11 mouse cellular contexts compared by ENCODE assay signal in genomic region chr11:53518759-53519158, GRCm38 (mm10). TPM values are rescaled to one million over a fixed set of nuclear protein-coding genes. Genes with fewer than 3 reads are reported as not detected.
A peak's percentile ranks its signal among the peaks of the same experiment; 100 is the strongest.
DNase-seq lines count a peak whose midpoint lies in the region; ATAC-seq and TF ChIP-seq lines count a peak whose summit lies in the region.
"Had no signal": no experiment of that assay in that cellular context is flagged by ENCODE, and none has a peak within 500 bp of the region (broad histone marks: within the 10 kb centered on the region; RNA-seq: fewer than 3 reads in every experiment).

No protein-coding gene starts in this region.

- H3K4me3 ChIP-seq in heart, embryonic 14.5 days (ENCODE audit: control insufficient read depth in 1 of 2, insufficient read depth in 1 of 2, low read depth in 1 of 2, low read length in 2 of 2), result no peak overlapping the region
- peak overlapping the region; percentile 82; the same call in 1 of the 2 replicates for H3K4me3 ChIP-seq in limb, embryonic 14.5 days (replicated peaks; ENCODE audit: low read length)

- intact Hi-C loops in heart, postnatal 36 days (cut with DNase I), result no loop called here

- no peak for TF ChIP-seq POLR2A in limb, embryonic 14.5 days (IDR thresholded peaks at IDR 0.05; ENCODE audit: borderline replicate concordance, extremely low read depth, insufficient read depth, insufficient read length)

- H3K9ac ChIP-seq in heart, embryonic 14.5 days (ENCODE audit: low read length), result no peak overlapping the region
- H3K9ac ChIP-seq in limb, embryonic 14.5 days (ENCODE audit: low read depth, low read length, severe bottlenecking), result no peak overlapping the region

- no peaks in the 10 kb centered on the region for H3K27me3 ChIP-seq in heart, embryonic 14.5 days (ENCODE audit: control insufficient read depth, insufficient read depth, low read length)
- no peaks in the 10 kb centered on the region for H3K27me3 ChIP-seq in limb, embryonic 14.5 days (ENCODE audit: control insufficient read depth, insufficient read depth, low read length)

- H3K4me2 ChIP-seq in heart, embryonic 14.5 days (ENCODE audit: low read length), result peak overlapping the region; percentile 83
- H3K4me2 ChIP-seq in limb, embryonic 14.5 days (replicated peaks; ENCODE audit: low read depth, low read length, severe bottlenecking), result peak overlapping the region; percentile 85

- H3K4me1 ChIP-seq in heart, embryonic 14.5 days (ENCODE audit: control insufficient read depth in 2 of 2, insufficient read depth in 2 of 2, low read length in 2 of 2), result peaks cover 21 to 32% of the 10 kb centered on the region in 2 experiments
- H3K4me1 ChIP-seq in limb, embryonic 14.5 days (ENCODE audit: control insufficient read depth, insufficient read depth, low read length), result peaks cover 45% of the 10 kb centered on the region

- 48% methylated on average over 5 of the region's 5 CpGs for WGBS in heart, embryonic 14.5 days
- WGBS in limb, embryonic 14.5 days, result 40% methylated on average over 5 of the region's 5 CpGs

- no peak for DNase-seq in heart, postnatal 36 days
- peak; percentile 20 for DNase-seq in thymus, postnatal 14 days
- no peak for DNase-seq in thymus, postnatal 10 days (ENCODE audit: low spot score in 2 of 2)
- no peak for DNase-seq in limb, embryonic 14.5 days (ENCODE audit: low spot score)
- DNase-seq in adrenal gland, postnatal 36 days, result no peak
- no peak for DNase-seq in right cerebral cortex, postnatal 10 days (ENCODE audit: low spot score in 2 of 2)
- DNase-seq in kidney, adult 9 months, result no peak

- H3K36me3 ChIP-seq in heart, embryonic 14.5 days (ENCODE audit: control insufficient read depth, insufficient read depth, low read length), result no peaks in the 10 kb centered on the region
- no peaks in the 10 kb centered on the region for H3K36me3 ChIP-seq in limb, embryonic 14.5 days (ENCODE audit: control insufficient read depth, insufficient read depth, low read length)

- H3K27ac ChIP-seq in heart, embryonic 14.5 days (replicated peaks in 1 of 2; ENCODE audit: control insufficient read depth in 1 of 2, insufficient read depth in 1 of 2, low read depth in 2 of 2, low read length in 2 of 2), result no peak overlapping the region
- H3K27ac ChIP-seq in limb, embryonic 14.5 days (replicated peaks; ENCODE audit: low read depth, low read length), result 0 out of 2 replicates have a peak overlapping the region, but pooled peaks have one; percentile 86

- no peak for ATAC-seq in heart, embryonic 14.5 days (ENCODE audit: insufficient number of reproducible peaks, insufficient read depth, low FRiP score, low read depth)
- no peak for ATAC-seq in limb, embryonic 14.5 days (ENCODE audit: low FRiP score, low read depth)

- H3K9me3 ChIP-seq in heart, embryonic 14.5 days (ENCODE audit: control insufficient read depth, low read length), result no peaks in the 10 kb centered on the region
- no peaks in the 10 kb centered on the region for H3K9me3 ChIP-seq in limb, embryonic 14.5 days (ENCODE audit: control insufficient read depth, low read length)

RNA-seq across cellular contexts. Expression of gene Sept8, which starts 0.3 kb away (rescaled TPM):
- polyA plus RNA-seq in heart, embryonic 14.5 days (2014; fragmentation: Nextera tagmentation; extraction: Ambion mirVana), result 17.4 and 18.8 TPM in 2 replicates
- total RNA-seq in heart, postnatal 36 days (2021), result 10 to 100 TPM; 28.4 to 35.3 TPM
- 104 and 110 TPM in 2 replicates for polyA plus RNA-seq in limb, embryonic 14.5 days (2012; rRNA removed)
- 50.4 and 51.6 TPM in 2 replicates for polyA plus RNA-seq in limb, embryonic 14.5 days (2014; fragmentation: Nextera tagmentation; extraction: Ambion mirVana)
- total RNA-seq in adrenal gland, postnatal 36 days (2021), result 10 to 100 TPM; 35.0 to 42.6 TPM

RNA-seq across cellular contexts. Expression of gene Sowaha, which starts 38.7 kb away (rescaled TPM):
- 0.18 and 0.26 TPM in 2 replicates for polyA plus RNA-seq in heart, embryonic 14.5 days (2014; fragmentation: Nextera tagmentation; extraction: Ambion mirVana)
- under 1 TPM; 0.14 TPM for total RNA-seq in heart, postnatal 36 days (2021)
- polyA plus RNA-seq in limb, embryonic 14.5 days (2012; rRNA removed), result 0.16 and 0.19 TPM in 2 replicates
- polyA plus RNA-seq in limb, embryonic 14.5 days (2014; fragmentation: Nextera tagmentation; extraction: Ambion mirVana), result 0.22 and 0.30 TPM in 2 replicates
- under 1 TPM; 0.20 to 0.30 TPM for total RNA-seq in adrenal gland, postnatal 36 days (2021)

RNA-seq across cellular contexts. Expression of gene Gm9945, which starts 38.8 kb away (rescaled TPM):
- not detected in 2 replicates for polyA plus RNA-seq in heart, embryonic 14.5 days (2014; fragmentation: Nextera tagmentation; extraction: Ambion mirVana)
- not detected for total RNA-seq in heart, postnatal 36 days (2021)
- not detected in 2 replicates for polyA plus RNA-seq in limb, embryonic 14.5 days (2012; rRNA removed)
- not detected in 2 replicates for polyA plus RNA-seq in limb, embryonic 14.5 days (2014; fragmentation: Nextera tagmentation; extraction: Ambion mirVana)
- not detected for total RNA-seq in adrenal gland, postnatal 36 days (2021)
- total RNA-seq: ES-E14 had no signal
- polyA plus RNA-seq: gonadal fat pad, adult 2 months had no signal

RNA-seq across cellular contexts. Expression of gene Kif3a, which starts 48.4 kb away (rescaled TPM):
- 38.0 and 38.3 TPM in 2 replicates for polyA plus RNA-seq in heart, embryonic 14.5 days (2014; fragmentation: Nextera tagmentation; extraction: Ambion mirVana)
- 1 to 10 TPM; 8.2 to 10.0 TPM for total RNA-seq in heart, postnatal 36 days (2021)
- 37.1 and 38.3 TPM in 2 replicates for polyA plus RNA-seq in limb, embryonic 14.5 days (2012; rRNA removed)
- 63.7 and 78.4 TPM in 2 replicates for polyA plus RNA-seq in limb, embryonic 14.5 days (2014; fragmentation: Nextera tagmentation; extraction: Ambion mirVana)
- 10 to 100 TPM; 24.1 to 31.1 TPM for total RNA-seq in adrenal gland, postnatal 36 days (2021)

RNA-seq across cellular contexts. Expression of gene Gm9837, which starts 48.5 kb away (rescaled TPM):
- polyA plus RNA-seq in heart, embryonic 14.5 days (2014; fragmentation: Nextera tagmentation; extraction: Ambion mirVana), result not detected in 2 replicates
- not detected for total RNA-seq in heart, postnatal 36 days (2021)
- not detected in 2 replicates for polyA plus RNA-seq in limb, embryonic 14.5 days (2012; rRNA removed)
- not detected in 2 replicates for polyA plus RNA-seq in limb, embryonic 14.5 days (2014; fragmentation: Nextera tagmentation; extraction: Ambion mirVana)
- not detected for total RNA-seq in adrenal gland, postnatal 36 days (2021)
- total RNA-seq: ES-E14; left cerebral cortex, adult 18-20 months had no signal
- polyA plus RNA-seq: gonadal fat pad, adult 2 months had no signal
